ENCODE assay signal across 16 mouse cellular contexts in the genomic region with DNA sequence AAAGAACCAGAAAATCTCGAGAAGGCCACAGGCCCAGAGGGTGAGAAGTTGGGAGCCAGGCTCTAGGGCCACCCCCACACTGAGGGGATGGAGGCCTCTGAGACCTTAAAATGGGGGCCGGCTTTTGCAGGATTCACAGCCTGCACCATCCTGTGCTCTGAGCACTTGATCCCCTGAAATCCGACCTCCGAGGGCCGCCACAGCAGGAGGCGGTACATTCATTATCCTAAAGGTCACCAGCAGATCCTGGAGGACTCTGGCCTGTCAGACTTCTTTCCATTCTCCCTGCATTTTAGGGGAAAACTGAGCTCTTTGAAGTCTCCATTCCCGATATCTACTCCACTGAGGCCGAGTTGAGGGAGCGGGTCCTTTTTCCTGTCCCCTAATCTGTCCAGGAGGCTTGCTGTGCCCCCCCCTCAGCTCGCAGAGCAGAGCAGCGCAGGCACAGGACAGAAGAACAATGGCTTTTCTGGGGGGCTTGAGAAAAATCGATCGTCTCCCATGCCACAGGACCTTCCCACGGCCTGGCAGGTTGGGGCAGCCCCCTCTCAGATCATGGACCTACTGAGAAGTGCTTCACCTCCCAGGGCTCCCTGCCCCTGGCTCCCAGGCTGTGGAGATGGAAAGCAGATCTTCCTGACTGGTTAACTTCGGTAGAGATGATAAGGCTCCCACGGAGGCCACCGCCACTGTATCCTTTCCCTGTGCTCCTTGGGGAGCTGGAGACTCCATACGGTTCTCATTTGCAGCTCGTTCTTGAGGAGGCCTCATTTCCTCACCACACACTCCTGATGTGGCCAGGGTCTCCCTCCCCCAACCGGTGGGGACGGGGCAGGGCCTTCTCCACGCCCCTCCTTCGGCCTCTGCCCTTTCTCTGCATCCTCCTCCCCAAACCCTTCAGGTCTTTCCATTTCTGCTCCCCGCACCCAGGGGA.
A peak's percentile ranks its signal among the peaks of the same experiment; 100 is the strongest.
DNase-seq lines count a peak whose midpoint lies in the region; ATAC-seq and TF ChIP-seq lines count a peak whose summit lies in the region.
"Had no signal": no experiment of that assay in that cellular context is flagged by ENCODE, and none has a peak within 500 bp of the region (broad histone marks: within the 10 kb centered on the region; RNA-seq: fewer than 3 reads in every experiment).

No protein-coding gene starts in this region.

- intact Hi-C loops in heart, postnatal 36 days (cut with DNase I): no loop called here

- H3K27me3 ChIP-seq in heart, embryonic 10.5 days (ENCODE audit: insufficient read depth, poor library complexity, severe bottlenecking): peaks cover 54% of the 10 kb centered on the region; the same call in 1 of the 2 replicates
- H3K27me3 ChIP-seq in liver, adult 2 months (ENCODE audit: control insufficient read depth, insufficient read depth, low read length): no peaks in the 10 kb centered on the region
- peaks cover 10% of the 10 kb centered on the region; the same call in 1 of the 2 replicates for H3K27me3 ChIP-seq in limb, embryonic 11.5 days (ENCODE audit: control insufficient read depth, insufficient read depth, low read length)

- H3K4me2 ChIP-seq in limb, embryonic 11.5 days (ENCODE audit: low read depth, severe bottlenecking): 0 out of 2 replicates have a peak overlapping the region, but pooled peaks have one; percentile 5
- H3K4me2 ChIP-seq: liver, embryonic 15.5 days had no signal

- WGBS in heart, embryonic 10.5 days: 15% methylated on average over 24 of the region's 24 CpGs
- WGBS in liver, adult 2 months: 47% methylated on average over 22 of the region's 24 CpGs
- 19% methylated on average over 24 of the region's 24 CpGs for WGBS in limb, embryonic 11.5 days

- H3K27ac ChIP-seq in heart, embryonic 10.5 days: peak overlapping the region; percentile 36; the same call in 1 of the 2 replicates
- H3K27ac ChIP-seq in liver, adult 2 months (replicated peaks; ENCODE audit: insufficient read depth, low read depth, low read length): peak overlapping the region; percentile 85
- H3K27ac ChIP-seq in limb, embryonic 11.5 days (replicated peaks; ENCODE audit: low read depth, low read length): peak overlapping the region; percentile 61; the same call in 1 of the 2 replicates
- H3K27ac ChIP-seq: left cerebral cortex, adult 2 months; liver, embryonic 15.5 days; stomach, postnatal 0 days had no signal

- no peaks in the 10 kb centered on the region for H3K79me2 ChIP-seq in liver, adult 2 months (ENCODE audit: control insufficient read depth, insufficient read depth, low read length)

- H3K4me1 ChIP-seq in heart, embryonic 10.5 days: peaks cover 20% of the 10 kb centered on the region
- peaks cover 4% of the 10 kb centered on the region; the same call in 1 of the 2 replicates for H3K4me1 ChIP-seq in liver, adult 2 months (ENCODE audit: control insufficient read depth, insufficient read depth, low read length)
- peaks cover 7% of the 10 kb centered on the region; the same call in 1 of the 2 replicates for H3K4me1 ChIP-seq in limb, embryonic 11.5 days (ENCODE audit: control insufficient read depth, insufficient read depth, low read length)

- no peak for TF ChIP-seq CTCF in liver, adult 2 months (IDR thresholded peaks at IDR 0.05; ENCODE audit: low read depth, low read length)

- ATAC-seq in limb, embryonic 11.5 days (ENCODE audit: insufficient number of reproducible peaks, low FRiP score, low TSS enrichment, low read depth): peak; percentile 71; the same call in 1 of the 2 replicates
- ATAC-seq: intestine, postnatal 0 days had no signal

- H3K9ac ChIP-seq in liver, adult 2 months (ENCODE audit: low read depth, low read length): peak overlapping the region; percentile 52
- no peak overlapping the region for H3K9ac ChIP-seq in limb, embryonic 11.5 days (ENCODE audit: low read length)
- H3K9ac ChIP-seq: liver, embryonic 15.5 days had no signal

- DNase-seq in heart, embryonic 10.5 days (ENCODE audit: low spot score): no peak
- no peak for DNase-seq in heart, postnatal 36 days
- no peak for DNase-seq in liver, adult 2 months (ENCODE audit: extremely low read depth, low read depth, low spot score)
- DNase-seq in liver: no peak
- peak; percentile 54 for DNase-seq in embryo, embryonic 10.5 days (ENCODE audit: low spot score)
- DNase-seq in limb, embryonic 11.5 days (ENCODE audit: low spot score): peak; percentile 64
- DNase-seq in urinary bladder, postnatal 10 days (ENCODE audit: low spot score): no peak
- DNase-seq in right cerebral cortex, adult 18-20 months: no peak
- DNase-seq: cerebellum, adult 9-10 months; spleen, adult 18-20 months; thymus, postnatal 4 days had no signal

- peak overlapping the region; percentile 29 for H3K4me3 ChIP-seq in heart, embryonic 10.5 days
- peak overlapping the region; percentile 42; the same call in 1 of the 2 replicates for H3K4me3 ChIP-seq in liver, adult 2 months (ENCODE audit: insufficient read depth, low read depth, low read length)
- no peak overlapping the region for H3K4me3 ChIP-seq in limb, embryonic 11.5 days (ENCODE audit: low read depth, low read length)
- H3K4me3 ChIP-seq: left cerebral cortex, adult 2 months; liver, embryonic 15.5 days; myocyte had no signal

- no peaks in the 10 kb centered on the region for H3K9me3 ChIP-seq in heart, embryonic 10.5 days
- H3K9me3 ChIP-seq in limb, embryonic 11.5 days (ENCODE audit: control insufficient read depth, low read length): no peaks in the 10 kb centered on the region
- H3K9me3 ChIP-seq: liver, embryonic 15.5 days had no signal

- H3K36me3 ChIP-seq in heart, embryonic 10.5 days: no peaks in the 10 kb centered on the region
- no peaks in the 10 kb centered on the region for H3K36me3 ChIP-seq in liver, adult 2 months (ENCODE audit: control insufficient read depth, insufficient read depth, low read length)
- no peaks in the 10 kb centered on the region for H3K36me3 ChIP-seq in limb, embryonic 11.5 days (ENCODE audit: control insufficient read depth, insufficient read depth, low read length)
- H3K36me3 ChIP-seq: liver, embryonic 15.5 days had no signal

- TF ChIP-seq POLR2A in liver, adult 2 months (IDR thresholded peaks at IDR 0.05; ENCODE audit: extremely low read depth, insufficient read depth, low read length): no peak

Comparison
In these comparisons a context has a peak if more than half of its experiments do, and no peak if none do; other contexts are left out.
1. DNase-seq: peak in embryo, embryonic 10.5 days (single experiment) and limb, embryonic 11.5 days (single experiment); none in heart, embryonic 10.5 days (single experiment), heart, postnatal 36 days (0 of 2), liver, adult 2 months (single experiment), liver (single experiment), urinary bladder, postnatal 10 days (single experiment) and right cerebral cortex, adult 18-20 months (single experiment).
2. Peak in every context shown above with its lines, with median percentiles within 50 percentile points of each other: H3K27ac ChIP-seq.